Mouse (Mus musculus) ZHBTc4 (cell line): ENCODE results near the gene Gm29644.
"Not testable (repeated sequence)": the region's sequence is repeated elsewhere in the genome, so short reads cannot be mapped to it uniquely, and the experiment has no call there.

Experiments used
- DNase-seq: peaks from one replicate; pipeline ENCODE4 v3.0.0-alpha.2; 2011; ENCODE audit warnings: low read depth, low spot score

Gene Gm29644

DNA sequence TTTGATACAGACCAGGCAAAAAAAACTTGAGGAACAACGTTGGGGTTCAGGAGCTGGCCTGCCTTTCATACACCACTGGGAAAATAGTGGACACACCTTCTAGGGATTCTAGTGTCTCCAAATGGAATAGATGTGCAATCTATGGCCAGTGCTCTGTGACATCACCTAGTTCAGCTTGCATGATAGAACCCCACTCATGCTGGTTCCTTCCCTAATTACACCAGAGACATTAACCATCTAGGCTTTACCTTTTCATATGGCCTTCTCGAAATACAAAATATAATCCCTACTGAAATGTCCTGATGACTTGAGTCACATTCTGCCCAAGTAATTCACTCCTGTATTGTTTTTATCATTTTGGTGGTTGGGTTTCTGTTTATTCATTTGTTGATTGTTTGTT is at the start of gene Gm29644, which contains the start of gene Gm29423:
TSS of gene Gm29644 (minus strand) at position 157 of the 400 bp plus-strand sequence.
TSS of gene Gm29423 (minus strand) at position 101 of the 400 bp plus-strand sequence.
- not testable (repeated sequence) for DNase-seq

DNA sequence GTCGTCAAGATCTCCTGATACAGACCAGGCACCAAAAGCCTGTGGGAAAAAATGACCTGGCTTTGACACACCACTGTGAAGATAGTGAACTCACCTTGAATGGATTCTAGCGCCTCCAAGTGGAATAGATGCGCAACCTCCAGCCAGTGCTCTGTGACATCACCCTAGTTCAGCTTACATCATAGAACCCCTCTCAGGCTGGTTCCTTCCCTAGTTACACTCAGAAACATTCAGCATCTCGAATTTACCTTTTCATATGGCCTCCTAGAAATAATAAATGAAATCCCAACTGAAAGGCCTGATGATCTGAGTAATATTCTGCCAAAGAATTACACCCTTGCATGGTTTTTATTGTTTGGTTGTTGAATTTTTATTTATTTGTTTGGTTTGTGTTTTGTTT is 29.6 kb downstream of the Gm29644 start, which contains the start of gene Gm21118:
TSS of gene Gm21118 (minus strand) at position 101 of the 400 bp plus-strand sequence.
- DNase-seq: not testable (repeated sequence)
